Mouse (Mus musculus) layer of hippocampus, postnatal 25 days (tissue): Measurements from ENCODE around the gene Klhl29. TPM values are rescaled to one million over a fixed set of nuclear protein-coding genes. Genes with fewer than 3 reads are reported as not detected.
"Not testable (repeated sequence)": the region's sequence is repeated elsewhere in the genome, so short reads cannot be mapped to it uniquely, and the experiment has no call there.

ENCODE experiments used
- DNase-seq, 2 experiments: peaks; one replicate each; pipeline ENCODE4 v3.0.0; 2022; ENCODE audit warnings: mixed read lengths in 2 of 2, low spot score in 1 of 2; ENCODE audit errors: extremely low spot score in 1 of 2
- total RNA-seq, 2 experiments: library from RNA; stranded (reverse); gene quantifications; 2 replicates each; pipeline ENCODE4 v1.2.3; 2021

Klhl29 gene
- total RNA-seq, 2 experiments from 2014 or later, result 37.5 to 39.5 TPM

GRCm38 (mm10) chr12:5359065-5359464 lies 16.4 kb downstream of the Klhl29 start:
- DNase-seq, result no peak

GRCm38 (mm10) chr12:5358497-5358896 lies 17.0 kb downstream of the Klhl29 start:
- DNase-seq, result no peak

- DNase-seq, result no peak
These were observed 22.1 kb downstream of the Klhl29 start for GRCm38 (mm10) chr12:5353416-5353815.

- no peak for DNase-seq
These were observed 22.7 kb downstream of the Klhl29 start for GRCm38 (mm10) chr12:5352771-5353170.

DNA sequence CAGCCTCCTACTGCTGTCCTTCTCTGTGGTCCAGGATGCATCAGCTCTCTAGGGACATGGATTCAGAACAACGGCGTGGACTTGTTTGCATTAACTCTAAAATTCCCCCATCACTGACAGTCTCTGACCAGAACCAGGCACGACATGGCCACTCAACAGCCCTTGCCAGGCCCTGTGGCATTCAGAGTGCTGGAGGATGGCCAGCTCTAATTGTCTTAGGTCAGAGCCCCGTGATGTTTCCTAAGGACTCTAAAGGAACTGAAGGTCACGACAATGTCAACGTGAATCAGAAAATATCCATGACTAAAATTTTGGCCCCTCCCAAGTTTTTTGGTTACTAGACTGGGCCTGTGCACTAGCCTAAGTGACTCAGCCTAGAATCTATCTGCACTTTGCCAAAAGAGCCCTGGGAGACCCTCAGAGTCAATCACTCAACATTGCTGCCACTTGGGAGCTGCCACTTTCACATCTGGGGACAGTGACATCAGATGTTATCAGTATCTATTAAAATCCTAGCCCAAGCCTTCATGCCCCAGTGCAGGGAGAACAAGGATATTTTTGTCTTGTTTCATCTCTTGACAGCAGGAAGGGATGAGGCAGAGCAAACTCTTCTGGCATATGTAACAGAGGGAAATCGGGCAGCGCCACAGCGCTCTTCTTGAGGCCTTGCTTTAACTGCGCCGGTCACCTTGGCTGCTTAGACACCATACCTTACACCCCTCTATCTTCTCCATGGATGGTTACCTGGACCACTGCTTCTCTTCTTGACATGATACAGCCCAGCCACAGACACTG lies 24.8 kb downstream of the Klhl29 start:
- DNase-seq, result no peak

DNA sequence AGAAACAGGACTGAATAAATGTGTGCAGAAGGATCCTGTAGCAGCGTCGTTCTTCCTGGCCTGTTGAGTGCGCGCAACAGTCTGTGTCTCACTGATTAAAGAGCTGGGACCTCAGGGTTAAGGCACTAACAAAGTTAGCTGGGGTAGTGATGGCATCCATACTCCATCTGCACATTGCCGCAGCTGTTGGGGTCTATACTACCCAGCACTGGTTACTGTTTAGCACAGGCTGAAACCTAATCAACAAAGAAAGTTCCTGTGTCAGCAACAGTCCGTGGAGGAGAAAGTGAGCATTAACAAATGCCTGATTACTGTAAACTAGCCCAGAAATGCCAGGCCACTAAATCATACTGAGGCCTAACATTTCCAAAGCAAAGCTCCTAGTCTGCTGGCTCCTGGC lies 30.4 kb downstream of the Klhl29 start:
- DNase-seq, result no peak

DNA sequence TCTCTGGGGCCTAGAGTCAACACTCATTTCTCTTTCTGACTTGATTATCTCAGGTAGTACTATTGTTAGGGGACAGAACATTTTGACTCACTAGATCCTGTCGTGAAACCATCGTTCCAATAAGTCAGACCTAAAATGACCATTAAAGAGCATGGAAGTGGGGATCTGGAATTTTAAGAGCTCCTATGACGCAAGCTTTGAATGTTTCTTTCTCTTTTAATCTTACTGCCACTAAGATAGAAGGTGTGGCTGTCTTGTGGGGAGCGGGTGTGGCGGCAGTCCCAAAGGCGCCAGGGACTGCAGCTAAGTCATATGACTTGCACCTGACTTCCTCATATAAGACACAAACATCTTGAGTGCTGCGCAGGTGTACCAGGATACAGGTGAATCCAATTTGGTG lies 31.0 kb downstream of the Klhl29 start:
- not testable (repeated sequence) for DNase-seq

DNA sequence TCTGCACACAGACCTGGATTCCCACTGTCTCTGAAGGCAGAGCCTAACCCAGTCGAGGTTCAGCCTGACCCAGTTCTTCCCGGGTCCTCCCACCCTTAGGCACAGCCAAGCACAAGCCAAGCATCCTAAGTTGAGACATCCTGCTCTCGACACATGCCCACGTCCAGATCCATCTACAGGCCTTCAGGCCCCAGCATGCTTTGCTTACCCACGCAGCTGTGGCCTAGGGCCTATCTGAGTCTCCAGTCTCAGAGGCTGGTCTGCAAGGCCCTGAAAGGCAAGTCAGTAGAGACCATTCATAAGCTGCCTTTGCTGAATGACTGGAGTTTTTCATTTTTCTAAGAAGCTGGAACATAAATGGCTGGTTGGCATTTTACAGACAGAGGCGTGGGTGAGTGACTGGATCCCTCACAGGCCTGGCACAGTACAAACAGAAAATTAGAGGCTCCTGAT lies 35.3 kb downstream of the Klhl29 start:
- no peak for DNase-seq

- DNase-seq, result no peak
These were observed 38.4 kb downstream of the Klhl29 start for GRCm38 (mm10) chr12:5336927-5337712.

GRCm38 (mm10) chr12:5336331-5336730 lies 39.2 kb downstream of the Klhl29 start:
- no peak for DNase-seq

DNA sequence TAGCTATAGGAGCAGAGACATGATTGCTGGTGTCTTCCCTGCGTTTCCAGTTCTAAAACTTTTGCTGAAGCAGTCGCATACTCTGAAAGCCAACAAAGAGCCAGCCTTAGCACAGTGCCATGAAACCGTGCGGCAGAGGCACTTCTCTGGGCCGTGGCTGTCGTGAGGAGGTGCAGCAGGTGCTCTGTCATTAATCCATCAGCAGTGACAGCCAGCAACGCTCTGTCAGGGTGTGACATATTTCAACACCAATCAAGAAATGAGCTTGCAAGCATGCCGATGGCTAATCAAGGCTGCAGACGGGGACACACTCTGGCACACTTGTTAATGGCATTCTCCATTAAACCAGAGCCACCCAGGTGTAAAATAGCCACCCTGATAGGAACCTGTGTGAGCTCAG lies 40.5 kb downstream of the Klhl29 start:
- no peak for DNase-seq

GRCm38 (mm10) chr12:5334175-5334574 lies 41.3 kb downstream of the Klhl29 start:
- DNase-seq, result no peak

DNA sequence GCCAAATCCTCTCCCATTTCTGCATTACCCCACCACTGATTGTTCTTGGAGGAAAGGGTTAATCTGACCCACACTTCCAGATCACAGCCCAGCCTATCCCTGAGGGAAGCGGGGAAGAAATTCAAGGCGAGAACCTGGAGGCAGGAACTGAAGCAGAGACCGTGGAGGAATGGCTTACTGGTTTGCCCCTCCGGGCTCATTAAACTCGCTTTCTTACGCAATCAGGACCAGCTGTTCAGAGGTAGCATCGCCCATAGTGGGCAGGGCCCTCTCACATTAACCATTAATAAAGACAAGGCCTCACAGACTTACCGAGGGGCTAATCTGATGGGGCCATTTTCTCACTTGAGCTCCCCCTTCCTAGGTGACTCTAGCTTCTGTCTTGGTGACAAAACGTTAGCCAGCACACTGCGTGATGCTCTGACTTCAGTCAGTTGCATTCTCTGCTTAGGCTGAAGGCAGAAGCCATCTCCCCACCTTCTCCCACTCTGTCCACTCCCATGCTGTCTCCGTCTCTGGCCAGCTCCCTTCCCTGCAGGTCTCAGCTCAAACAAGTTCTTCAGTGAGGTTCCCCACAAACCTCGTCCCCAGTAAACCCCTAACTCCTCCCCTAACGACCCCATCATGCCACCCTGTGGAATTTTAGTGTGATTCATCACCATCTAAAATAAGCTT lies 43.5 kb downstream of the Klhl29 start:
- DNase-seq, result no peak

DNA sequence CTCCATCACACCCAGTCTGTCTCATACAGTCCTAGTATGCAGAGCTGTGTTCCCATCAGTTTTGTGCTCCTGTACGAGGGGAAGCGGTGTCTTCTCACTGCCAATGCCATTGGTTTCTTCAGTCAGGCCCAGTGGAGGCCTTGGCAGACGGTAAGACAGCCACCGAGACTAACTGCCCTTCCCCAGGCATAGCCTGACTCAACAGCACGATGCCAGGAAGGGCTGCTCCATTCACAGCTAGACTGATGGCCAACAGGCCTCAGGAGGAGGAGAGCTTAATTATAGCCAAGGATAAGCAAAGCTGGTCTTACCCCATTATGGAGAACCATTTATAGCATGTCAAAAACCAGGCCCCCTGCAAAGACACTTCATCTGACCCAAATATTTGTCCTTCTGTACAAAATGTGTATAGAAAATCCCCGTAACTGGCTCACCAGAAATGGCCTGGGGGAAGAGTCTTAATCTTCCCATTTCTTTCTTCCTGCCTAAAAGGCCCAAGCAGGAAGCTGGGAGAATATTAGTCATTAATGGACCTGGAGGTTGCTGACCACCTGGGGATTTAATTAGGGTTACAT lies 44.9 kb downstream of the Klhl29 start:
- DNase-seq, result no peak

DNA sequence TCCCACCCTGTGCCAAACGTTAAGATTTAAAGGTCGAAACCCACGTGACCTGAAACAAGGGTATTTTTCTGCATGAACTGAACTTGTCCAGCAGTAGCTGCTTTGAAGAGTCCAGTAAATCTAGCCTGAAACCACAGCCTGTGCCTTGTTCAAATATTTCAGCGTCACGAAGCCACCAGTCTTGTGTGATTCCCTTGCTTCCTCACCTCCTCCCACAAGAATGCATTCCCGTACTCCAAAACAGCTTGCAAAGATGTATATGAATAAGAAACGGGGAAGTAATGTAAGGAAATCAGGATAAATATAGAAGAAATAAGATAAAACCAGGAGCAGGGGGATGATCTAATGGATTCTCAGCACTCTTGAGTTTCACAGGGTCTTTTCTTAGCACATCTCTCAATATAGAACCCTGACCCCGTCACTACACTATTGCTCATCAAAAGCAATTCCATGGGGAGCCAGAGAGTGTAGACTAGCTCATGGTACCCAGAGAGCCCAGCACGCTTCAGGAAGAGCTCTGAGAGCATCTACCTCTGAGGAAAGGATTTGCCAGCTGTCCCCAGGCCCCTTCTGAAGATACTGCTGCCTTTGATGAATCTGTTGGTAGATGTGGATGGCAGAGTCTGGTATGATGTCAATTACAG lies 52.9 kb downstream of the Klhl29 start:
- DNase-seq, result no peak

- no peak for DNase-seq
These were observed 54.5 kb downstream of the Klhl29 start for GRCm38 (mm10) chr12:5321017-5321416.

GRCm38 (mm10) chr12:5319359-5319973 lies 56.0 kb downstream of the Klhl29 start:
- DNase-seq, result no peak

DNA sequence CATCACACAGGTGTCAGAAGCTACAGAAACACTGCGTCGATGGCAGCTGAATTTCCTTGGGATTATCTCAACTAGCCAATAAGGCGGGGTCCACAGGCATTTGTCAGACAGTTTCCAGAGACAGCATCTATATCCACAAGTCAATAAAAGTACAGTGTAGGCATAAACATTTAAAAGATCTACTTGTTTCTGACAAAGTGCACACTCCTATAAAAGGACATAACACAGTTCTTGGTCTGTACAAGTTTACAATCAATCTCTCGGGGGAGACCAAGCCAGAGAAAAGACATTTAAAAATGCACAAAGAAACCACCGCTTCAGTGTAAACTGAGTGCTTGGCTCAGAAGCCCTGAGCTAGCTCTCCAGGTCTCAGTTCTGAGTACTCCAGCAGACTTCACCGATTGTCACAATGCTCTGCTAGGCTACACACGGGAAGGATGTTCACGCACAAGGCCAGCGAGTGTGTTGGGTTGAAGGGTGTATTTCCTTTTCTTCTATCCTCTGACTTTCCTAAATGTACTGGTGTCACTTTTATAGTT lies 59.4 kb downstream of the Klhl29 start:
- no peak for DNase-seq

- DNase-seq, result no peak
These were observed 67.6 kb downstream of the Klhl29 start for GRCm38 (mm10) chr12:5307923-5308322.

GRCm38 (mm10) chr12:5305466-5305865 lies 70.0 kb downstream of the Klhl29 start:
- no peak for DNase-seq
